Mouse (Mus musculus) brain, embryonic 14.5 days (tissue): ENCODE measurements around the gene Tmem140.

Source experiments
- CTCF ChIP-seq: fragments of 200-500 bp; IDR thresholded peaks from 2 replicates; pipeline ENCODE4 v1.5.1; 2012; ENCODE audit warnings: inconsistent platforms, mild to moderate bottlenecking, moderate library complexity, borderline replicate concordance; ENCODE audit not compliant: insufficient read depth, insufficient read length; ENCODE audit errors: extremely low read depth
- POLR2A ChIP-seq: fragments of 200-500 bp; IDR thresholded peaks from 2 replicates; pipeline ENCODE4 v1.6.1; 2012; ENCODE audit warnings: mild to moderate bottlenecking, inconsistent platforms, borderline replicate concordance; ENCODE audit not compliant: poor library complexity, insufficient read depth, insufficient read length, severe bottlenecking; ENCODE audit errors: extremely low read depth

- TF ChIP-seq CTCF: no peak
- no peak for TF ChIP-seq POLR2A
Observed at GRCm38 (mm10) chr6:34895569-34895968, 32.6 kb downstream of the Tmem140 start.
